Mouse (Mus musculus) gonadal fat pad, adult 2 months (tissue): Measurements from ENCODE around the gene Tpmt. TPM values are rescaled to one million over a fixed set of nuclear protein-coding genes. Genes with fewer than 3 reads are reported as not detected.

ENCODE experiments used
- DNase-seq: peaks from one replicate; pipeline ENCODE4 v3.0.0-alpha.2; 2012; ENCODE audit warnings: low read depth
- polyA plus RNA-seq: library from polyadenylated mRNA; depleted of rRNA; stranded (reverse); fragments of >200 nt; gene quantifications from 2 replicates; pipeline ENCODE4 v1.2.3, GENCODE M21; 2012; rRNA removed

Gene Tpmt
- polyA plus RNA-seq, result 31.1 and 32.3 TPM in 2 replicates

GRCm38 (mm10) chr13:47044617-47044947 is at the start of gene Tpmt:
Tpmt (minus strand) TSS chr13:47044737.
- no peak for DNase-seq

DNA sequence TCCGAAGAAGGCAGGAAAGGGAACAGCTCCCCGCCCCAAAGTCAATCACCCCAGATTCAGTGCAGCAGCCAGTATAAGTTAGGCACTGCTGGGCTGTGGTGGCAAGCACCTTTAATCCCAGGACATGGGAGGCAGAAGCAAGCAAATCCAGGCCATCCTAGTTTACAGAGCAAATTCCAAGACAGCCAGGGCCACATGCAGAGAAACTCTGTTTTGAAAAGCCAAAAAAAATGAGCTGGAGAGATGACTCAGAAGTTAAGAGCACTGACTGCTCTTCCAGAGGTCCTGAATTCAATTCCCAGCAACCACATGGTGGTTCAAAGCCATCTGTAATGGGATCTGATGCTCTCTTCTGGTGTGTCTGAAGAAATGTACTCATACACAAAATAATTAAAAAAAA is 49.3 kb upstream of the Tpmt start:
- DNase-seq, result no peak

DNA sequence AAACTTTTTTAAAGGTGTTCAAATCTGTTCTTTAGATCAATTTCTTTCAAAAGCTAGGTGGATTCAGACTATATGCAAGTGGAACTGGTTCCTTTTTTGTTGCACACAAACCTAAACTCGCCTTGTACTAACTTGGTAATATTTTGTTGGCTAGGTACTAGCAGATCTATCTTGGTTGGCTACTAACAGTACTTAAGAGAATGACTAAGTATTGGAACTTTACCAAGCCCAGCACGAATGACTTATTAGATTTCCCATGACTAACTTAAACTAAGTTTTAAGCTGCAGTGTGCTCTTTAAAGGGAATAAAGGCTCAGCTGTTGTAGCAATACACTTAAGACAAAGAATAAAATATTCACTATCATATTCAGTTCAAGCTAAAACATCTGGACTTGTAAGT is 44.7 kb upstream of the Tpmt start:
- no peak for DNase-seq

- DNase-seq, result no peak
Observed at GRCm38 (mm10) chr13:47088433-47088832, 43.9 kb upstream of the Tpmt start.

DNA sequence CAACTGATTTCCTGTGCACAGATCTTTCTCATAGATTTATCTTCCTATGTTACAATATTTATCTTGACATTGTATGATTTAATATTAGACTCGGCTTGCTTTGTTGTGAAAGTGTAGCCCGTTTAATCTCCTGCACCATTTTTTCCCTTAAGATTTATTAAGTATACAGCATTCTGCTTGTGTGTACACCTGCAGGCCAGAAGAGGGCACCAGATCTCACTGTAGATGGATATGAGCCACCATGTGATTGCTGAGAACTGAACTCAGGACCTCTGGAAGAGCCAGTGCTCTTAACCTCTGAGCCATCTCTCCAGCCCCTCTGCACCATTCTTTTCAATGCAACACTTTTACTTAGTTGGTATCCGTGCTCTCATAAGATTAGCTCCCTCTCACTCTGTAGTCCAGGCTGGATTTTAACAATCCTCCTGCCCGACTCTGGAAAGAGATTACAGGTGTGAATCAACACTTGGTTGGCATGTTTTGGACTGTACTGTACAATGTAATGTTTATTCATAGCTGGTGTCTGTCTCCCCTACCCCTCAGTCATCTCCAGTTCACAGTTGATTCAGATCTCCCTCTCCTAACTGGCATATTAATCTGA is 36.5 kb upstream of the Tpmt start:
- no peak for DNase-seq

DNA sequence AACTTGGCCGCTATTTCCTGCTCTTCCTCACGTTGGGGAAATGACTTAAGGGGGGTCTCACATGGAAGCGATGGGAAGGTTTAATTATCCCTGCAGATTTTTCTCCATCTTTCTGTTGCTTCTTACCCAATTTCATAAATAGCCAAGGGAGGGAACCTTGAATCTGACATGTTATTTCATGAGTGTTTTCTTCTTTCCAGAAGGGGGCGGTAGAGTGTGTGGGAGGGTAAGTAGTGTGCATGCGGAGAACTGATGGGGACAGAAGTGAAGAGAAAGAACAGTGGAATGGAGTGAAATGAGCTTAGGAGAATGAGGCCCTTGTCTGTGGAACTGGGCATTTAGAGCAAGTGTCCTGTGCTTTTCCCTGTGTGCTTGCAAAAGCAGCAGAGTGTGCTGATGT is 34.3 kb upstream of the Tpmt start:
- no peak for DNase-seq

DNA sequence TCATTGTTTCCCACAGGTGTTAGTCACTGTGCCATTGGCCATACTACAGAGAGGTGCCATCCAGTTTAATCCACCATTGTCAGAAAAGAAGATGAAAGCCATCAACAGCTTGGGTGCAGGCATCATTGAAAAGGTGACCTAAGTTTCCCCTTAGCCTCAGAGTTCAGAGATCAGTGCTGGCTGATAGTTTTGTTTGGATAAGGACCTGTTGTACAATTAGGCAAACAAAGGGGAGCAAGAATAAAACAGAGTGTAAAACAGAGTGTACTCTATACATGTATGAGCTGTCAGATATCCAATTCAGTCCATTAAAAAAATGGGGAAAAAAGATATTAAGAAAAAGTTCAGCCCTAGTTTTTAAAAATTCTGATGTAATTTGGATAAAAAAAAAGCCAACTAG is 32.8 kb upstream of the Tpmt start:
- no peak for DNase-seq

DNA sequence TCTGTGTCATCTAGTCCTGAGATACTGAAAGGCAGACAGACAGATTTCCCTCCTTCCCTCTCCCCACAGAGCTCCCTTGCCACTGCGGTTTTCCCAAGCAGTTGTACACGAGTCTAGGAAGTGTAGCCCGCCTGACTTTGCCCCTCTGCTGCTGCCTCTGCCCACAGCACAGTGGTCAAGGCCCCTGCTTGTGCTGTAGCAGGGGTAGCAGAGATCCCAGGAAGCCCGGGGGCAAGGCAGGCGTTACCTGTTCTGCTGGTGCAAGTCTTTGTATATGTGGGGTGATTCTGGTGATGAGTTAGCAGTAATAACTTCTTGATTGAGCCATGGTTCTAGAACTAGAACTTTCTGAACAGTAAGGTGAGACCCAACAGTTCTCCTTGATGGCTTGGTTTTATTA is 31.6 kb upstream of the Tpmt start:
- DNase-seq, result no peak

DNA sequence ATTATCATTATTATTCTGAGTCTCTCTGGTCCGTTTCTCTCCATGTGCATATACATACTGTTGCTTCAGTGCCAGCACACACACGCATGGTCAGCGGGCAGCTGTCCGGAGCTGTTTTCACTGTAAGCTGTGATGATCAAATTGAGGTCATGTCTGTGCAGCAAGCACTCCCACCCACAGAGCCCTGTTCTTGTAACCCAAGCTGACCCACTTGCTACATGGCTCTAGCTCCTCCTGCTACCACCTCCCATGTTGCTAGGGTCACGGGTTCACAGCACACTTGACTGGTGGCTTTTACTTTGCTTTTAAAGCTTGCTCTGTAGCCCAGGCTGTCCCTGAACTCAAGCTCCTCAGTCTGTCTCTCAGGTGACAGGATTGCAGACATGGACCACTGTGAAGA is 27.9 kb upstream of the Tpmt start:
- DNase-seq, result no peak

DNA sequence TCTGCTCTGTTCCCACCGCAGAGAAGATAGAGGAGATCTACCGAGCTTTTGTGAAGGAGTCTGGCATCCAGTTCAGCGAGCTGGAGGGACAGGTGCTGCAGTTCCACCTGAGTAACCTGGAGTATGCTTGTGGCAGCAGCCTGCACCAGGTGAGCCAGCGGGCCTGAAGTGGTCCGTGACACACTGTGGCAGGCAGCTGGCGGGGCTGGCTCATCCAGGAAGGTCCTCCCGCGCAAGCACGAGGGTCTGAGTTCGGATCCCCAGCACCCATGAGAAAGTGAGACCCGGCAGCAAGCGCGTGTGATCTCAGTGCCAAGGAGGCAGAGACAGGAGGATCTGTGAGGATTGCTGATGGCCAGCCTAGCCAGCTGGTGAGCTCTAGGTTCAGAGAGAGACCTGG is 27.3 kb upstream of the Tpmt start:
- DNase-seq, result no peak

- DNase-seq, result no peak
Observed at GRCm38 (mm10) chr13:47070329-47071080, 26.0 kb upstream of the Tpmt start.

DNA sequence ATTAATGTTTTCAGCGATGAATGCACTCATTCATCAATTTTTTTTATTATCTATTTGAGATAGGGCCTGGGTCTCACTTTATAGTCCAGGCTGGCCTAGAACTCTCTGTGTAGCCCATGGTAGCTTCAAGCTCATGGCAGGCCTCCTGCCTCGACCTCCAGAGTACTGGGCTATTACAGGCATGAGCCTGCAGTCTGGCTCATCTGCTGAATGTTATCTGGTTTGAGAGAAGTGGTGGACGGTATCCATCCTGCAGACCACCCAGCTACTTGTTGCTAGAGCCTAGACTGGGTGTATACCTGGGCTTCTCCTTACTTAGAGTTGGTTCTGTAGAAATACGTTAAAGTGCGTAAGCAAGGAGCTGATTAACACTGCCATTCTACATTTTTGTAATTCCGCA is 22.5 kb upstream of the Tpmt start:
- no peak for DNase-seq

DNA sequence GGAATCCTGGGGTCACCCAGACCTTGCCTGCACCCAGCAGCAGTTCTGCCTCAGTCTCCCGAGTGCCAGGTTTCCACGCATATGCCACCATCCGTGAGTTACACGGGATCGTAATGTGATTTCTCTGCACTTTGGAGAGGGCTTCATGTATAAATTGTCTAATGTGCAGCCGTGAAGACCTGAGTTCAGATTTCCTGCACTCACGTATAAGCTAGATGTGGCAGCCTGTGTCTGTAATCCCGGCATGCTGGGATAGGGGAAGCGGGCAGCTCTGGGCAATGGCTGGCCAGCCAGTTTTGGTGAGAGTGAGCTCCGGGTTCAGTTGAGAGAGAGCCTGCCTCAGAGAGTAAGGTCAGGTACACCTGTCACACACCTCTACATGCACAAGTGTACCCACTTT is 22.0 kb upstream of the Tpmt start:
- no peak for DNase-seq

DNA sequence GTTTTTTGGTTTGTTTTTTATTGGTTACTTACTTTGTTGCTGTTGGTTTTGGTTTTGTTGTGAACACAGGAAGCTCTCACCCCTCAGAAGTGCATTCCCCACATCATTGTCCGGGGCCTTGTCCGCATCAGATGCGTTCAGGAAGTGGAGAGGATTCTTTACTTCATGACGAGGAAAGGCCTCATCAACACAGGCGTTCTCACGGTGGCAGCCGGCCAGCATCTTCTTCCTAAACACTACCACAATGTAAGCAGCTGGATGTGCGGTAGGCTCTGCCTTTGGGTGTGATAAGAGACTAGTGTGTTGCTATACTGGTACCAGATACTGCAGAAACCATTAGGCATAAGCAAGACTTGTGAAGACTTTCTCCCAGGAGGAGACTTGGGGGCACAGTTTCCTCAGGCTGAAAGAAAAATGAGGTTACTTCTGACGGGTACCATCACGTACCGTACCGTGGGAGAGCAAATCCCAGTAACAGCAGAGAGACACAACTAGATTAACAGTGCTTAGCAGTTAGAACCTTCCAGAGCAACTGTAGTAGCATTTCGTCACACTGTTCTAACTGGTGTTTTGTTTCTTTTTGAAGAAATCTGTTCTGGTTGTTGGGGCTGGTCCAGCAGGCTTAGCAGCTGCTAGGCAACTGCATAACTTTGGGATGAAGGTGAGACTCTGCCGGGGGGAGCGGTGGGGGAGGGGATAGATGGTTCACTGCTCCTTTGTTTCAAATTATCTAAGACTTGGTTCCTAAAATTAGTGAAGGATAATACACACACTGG is 19.6 kb upstream of the Tpmt start:
- no peak for DNase-seq

DNA sequence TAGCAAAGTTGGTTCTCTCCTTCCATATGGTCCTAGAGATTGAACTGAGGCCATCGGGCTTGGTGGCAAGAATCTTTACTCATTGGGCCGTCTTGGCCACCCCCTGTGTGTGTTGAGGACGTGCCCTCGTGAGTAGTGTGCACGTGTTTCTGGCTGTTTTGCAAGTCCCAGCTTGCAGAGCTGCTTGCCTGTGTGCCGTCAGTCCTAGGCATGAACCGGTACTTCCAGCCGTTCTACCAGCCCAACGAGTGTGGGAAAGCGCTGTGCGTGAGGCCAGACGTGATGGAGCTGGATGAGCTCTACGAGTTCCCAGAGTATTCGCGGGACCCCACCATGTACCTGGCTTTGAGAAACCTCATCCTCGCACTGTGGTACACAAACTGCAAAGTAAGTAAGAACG is 18.2 kb upstream of the Tpmt start:
- no peak for DNase-seq

GRCm38 (mm10) chr13:47056781-47057180 is 12.2 kb upstream of the Tpmt start:
- no peak for DNase-seq

GRCm38 (mm10) chr13:47056126-47056525 is 11.6 kb upstream of the Tpmt start:
- no peak for DNase-seq

GRCm38 (mm10) chr13:47053971-47054370 is 9.4 kb upstream of the Tpmt start:
- no peak for DNase-seq

- no peak for DNase-seq
Observed at GRCm38 (mm10) chr13:47050009-47050408, 5.5 kb upstream of the Tpmt start.

- DNase-seq, result no peak
Observed at GRCm38 (mm10) chr13:47047996-47048395, 3.5 kb upstream of the Tpmt start.

DNA sequence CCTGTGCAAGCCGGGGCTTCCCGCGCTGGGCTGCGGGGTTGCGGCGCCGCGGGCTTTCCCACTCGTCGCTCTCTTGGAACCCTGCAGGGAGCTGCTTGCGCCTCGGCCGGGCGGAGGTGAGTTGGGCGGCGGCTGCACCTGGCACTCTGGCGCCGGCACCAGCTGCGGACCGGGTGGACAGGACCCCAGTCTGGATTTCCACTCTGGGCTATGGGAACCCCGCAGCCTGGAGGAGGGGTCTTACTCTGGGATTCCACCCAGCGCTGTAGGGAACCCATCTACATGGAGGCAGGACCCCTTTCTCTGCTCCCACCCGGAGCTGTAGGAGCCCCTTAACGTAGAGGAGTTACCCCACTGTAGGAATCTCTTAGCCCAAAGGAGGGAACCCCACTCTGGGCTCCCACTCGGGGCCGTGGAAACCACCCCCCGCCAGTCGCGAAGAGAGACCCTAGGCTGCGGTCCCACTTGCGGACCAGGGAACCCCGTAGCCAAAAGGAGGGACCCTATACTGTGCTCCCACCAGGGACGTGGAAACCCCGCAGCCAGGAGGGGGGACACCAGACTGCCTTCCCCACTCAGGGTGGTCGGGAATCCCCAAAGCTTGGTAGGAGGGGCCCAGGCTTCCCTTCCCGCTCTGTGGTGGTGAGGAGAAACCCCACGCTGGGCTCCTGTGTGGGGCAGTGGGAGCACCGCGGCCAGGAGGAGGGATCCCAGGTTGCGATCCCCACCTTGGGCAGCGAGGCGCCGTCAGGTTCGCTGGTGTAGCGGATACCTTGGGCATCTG is 512 bp downstream of the Tpmt start:
- DNase-seq, result no peak

GRCm38 (mm10) chr13:47043030-47043680 is 1.4 kb downstream of the Tpmt start, which contains the start of gene Kdm1b:
Kdm1b (plus strand) TSS chr13:47043499.
- peak; percentile 58 for DNase-seq
